Mouse (Mus musculus) cerebellum, adult (tissue): ENCODE results near the gene Plekhh2.

ENCODE experiments used
- ATAC-seq: cut with Nextera tagmentation; 2 replicates; pipeline ENCODE4 v1.9.2; 2017; ENCODE audit warnings: mild to moderate bottlenecking, moderate library complexity, mixed read lengths; ENCODE audit not compliant: insufficient number of reproducible peaks, low FRiP score, low TSS enrichment

Gene Plekhh2

GRCm38 (mm10) chr17:84665691-84666090 lies 154.0 kb downstream of the Plekhh2 start:
- no peak for ATAC-seq

- ATAC-seq, result no peak
Observed at GRCm38 (mm10) chr17:84667848-84668247, 156.2 kb downstream of the Plekhh2 start.
